Mouse (Mus musculus) olfactory bulb, adult 2 months (tissue): Measurements from ENCODE around the gene Gmpr.
"Not testable (repeated sequence)": the region's sequence is repeated elsewhere in the genome, so short reads cannot be mapped to it uniquely, and the experiment has no call there.

Experiments
- CTCF ChIP-seq: fragments of 200-500 bp; IDR thresholded peaks from 2 replicates; pipeline ENCODE4 v1.5.1; 2012; ENCODE audit warnings: low read depth, mild to moderate bottlenecking, low read length, moderate library complexity; ENCODE audit not compliant: insufficient read depth
- POLR2A ChIP-seq: fragments of 200-500 bp; IDR thresholded peaks from 2 replicates; pipeline ENCODE4 v1.6.1; 2012; ENCODE audit warnings: mild to moderate bottlenecking, low read depth, low read length, moderate library complexity; ENCODE audit not compliant: insufficient read depth

- not testable (repeated sequence) for TF ChIP-seq POLR2A, CTCF
Measured at GRCm38 (mm10) chr13:45483949-45484348, 23.3 kb upstream of the Gmpr start.
